Mouse (Mus musculus) heart, adult 11 months (tissue): ENCODE measurements at regions not wholly inside any gene's neighbourhood (a gene's known extent, or its start where the extent isn't known, plus 50 kb on each side); places are given as distances from the start of the nearest gene placed in this dataset.

ENCODE experiments used
- DNase-seq: peaks from one replicate; pipeline ENCODE4 v3.0.0; 2022

GRCm38 (mm10) chr3:150050916-150051315 lies 1060.6 kb upstream of the Adgrl2 start:
- DNase-seq: no peak

GRCm38 (mm10) chr3:150049876-150050830 lies 1059.8 kb upstream of the Adgrl2 start:
- DNase-seq: peak; percentile 10
